Mouse (Mus musculus): ENCODE measurements around the gene Acadl. TPM values are rescaled to one million over a fixed set of nuclear protein-coding genes. Genes with fewer than 3 reads are reported as not detected.
A peak's percentile ranks its signal among the peaks of the same experiment; 100 is the strongest.

Gene Acadl
- 100 to 1,000 TPM; 425 to 522 TPM for total RNA-seq (2021)
- long read RNA-seq, experiment 1, transcript Acadl-201 (11 exons, 1,916 nt): major isoform, 346 of 549 reads
- long read RNA-seq, experiment 1, partial matches to known transcripts: 89 of 549 reads
- long read RNA-seq, experiment 1, other reads (novel, unspliced or antisense): 114 of 549 reads
- long read RNA-seq, experiment 2, transcript Acadl-201 (11 exons, 1,916 nt): major isoform, 578 of 707 reads
- long read RNA-seq, experiment 2, partial matches to known transcripts: 66 of 707 reads
- long read RNA-seq, experiment 2, other reads (novel, unspliced or antisense): 63 of 707 reads

DNA sequence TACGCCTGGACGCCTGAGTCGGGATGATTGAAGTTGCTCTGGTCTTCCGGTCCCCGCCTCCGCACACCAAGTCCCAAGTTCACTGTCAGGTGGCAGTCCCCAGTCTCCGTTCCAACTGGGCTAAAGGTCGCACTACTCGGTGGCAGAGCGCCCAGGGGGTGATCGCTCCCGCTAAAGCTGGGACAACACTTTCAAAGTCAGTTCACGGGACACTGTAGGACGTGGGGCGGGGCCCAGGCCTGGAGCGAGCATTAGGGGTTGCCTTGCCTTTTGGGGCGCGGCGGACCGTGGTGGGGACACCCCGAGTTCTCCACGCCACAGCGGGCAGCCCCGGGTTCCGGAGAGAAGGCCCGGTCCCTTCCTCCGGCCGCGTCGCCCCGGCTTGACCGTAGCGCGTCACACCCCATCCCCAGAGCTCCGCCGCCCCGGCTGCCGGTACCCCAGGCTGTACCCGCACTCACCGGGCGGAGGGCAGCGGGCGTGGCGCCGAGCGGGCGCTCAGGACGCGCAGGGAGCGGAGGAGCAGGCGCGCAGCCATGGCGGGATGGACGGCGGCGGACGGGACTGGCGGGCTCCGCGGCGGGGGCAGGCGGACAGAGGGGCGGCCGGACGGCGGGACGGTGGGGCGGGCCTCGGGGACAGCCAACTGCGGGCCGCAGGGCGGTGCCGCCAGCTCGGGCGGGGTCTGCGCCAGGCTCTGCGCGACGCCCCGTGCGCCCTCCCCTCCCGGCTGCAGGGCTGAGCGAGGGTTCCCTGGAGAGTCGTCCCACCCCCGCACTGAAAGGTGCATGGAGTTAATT, at the start of gene Acadl:
Gene Acadl, minus strand, starts transcription at position 566 of the 800 bp plus-strand sequence.
- peak; percentile 71 to 86 for DNase-seq (ENCODE audit: low spot score in 2 of 2)

GRCm38 (mm10) chr1:66912305-66912704, 49.2 kb upstream of the Acadl start:
- DNase-seq (ENCODE audit: low spot score in 2 of 2): no peak

GRCm38 (mm10) chr1:66902566-66902965, 39.5 kb upstream of the Acadl start:
- no peak for DNase-seq (ENCODE audit: low spot score in 2 of 2)

DNA sequence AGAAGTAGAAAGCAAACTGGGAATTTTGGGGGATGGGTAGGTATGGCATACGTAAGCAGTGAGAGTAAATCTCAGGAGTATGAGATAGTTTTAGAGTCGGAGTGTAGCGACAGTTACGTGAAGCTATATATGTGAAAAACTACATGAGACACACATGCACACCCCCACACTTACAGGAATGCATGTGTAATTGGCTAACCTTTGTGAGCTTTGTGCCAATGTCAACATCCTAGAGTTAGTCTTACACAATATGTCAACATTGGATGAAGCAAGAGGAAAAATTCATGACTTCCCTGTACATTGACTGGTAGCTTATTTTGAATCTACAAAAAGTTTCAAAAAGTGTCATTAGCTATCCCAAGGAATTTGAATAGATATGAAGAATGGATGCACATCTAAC, 37.9 kb upstream of the Acadl start:
- no peak for DNase-seq (ENCODE audit: low spot score in 2 of 2)

- no peak for DNase-seq (ENCODE audit: low spot score in 2 of 2)
These were observed 35.2 kb upstream of the Acadl start for GRCm38 (mm10) chr1:66898261-66898660.

DNA sequence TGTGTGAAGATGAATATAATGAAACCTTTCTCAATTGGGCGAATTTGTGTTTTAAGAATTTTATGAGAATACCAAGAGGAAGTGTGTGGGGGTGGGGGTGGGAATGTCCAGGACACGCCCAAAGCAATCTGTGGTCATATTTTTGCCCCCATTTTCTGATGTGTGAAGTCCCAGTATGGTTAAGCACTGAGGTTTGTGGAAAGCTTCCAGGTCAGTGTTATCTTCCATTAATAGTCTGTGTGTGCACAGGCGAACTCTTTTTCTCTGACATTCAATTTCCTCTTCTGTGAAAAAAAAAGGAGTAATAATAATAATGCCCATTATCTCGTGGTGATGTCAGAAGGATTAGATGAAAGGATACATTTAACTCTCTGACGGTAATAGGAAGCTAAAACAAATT, 33.5 kb upstream of the Acadl start:
- no peak for DNase-seq (ENCODE audit: low spot score in 2 of 2)

GRCm38 (mm10) chr1:66896125-66896524, 33.0 kb upstream of the Acadl start:
- DNase-seq (ENCODE audit: low spot score in 2 of 2): no peak

DNA sequence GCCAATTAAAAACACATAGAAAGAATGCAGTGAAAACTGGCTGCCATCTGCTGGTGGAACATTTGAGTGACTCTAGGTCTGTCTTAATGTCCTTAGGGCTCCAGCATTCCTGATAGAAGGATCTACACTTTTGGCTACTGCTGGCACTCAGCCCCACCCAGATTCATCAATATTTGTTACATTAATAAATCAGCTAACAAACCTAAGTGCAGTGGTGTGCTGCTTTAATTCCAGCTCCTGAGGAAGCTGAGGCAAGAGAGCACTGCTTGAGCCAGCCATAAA, 32.7 kb upstream of the Acadl start:
- no peak for DNase-seq (ENCODE audit: low spot score in 2 of 2)

DNA sequence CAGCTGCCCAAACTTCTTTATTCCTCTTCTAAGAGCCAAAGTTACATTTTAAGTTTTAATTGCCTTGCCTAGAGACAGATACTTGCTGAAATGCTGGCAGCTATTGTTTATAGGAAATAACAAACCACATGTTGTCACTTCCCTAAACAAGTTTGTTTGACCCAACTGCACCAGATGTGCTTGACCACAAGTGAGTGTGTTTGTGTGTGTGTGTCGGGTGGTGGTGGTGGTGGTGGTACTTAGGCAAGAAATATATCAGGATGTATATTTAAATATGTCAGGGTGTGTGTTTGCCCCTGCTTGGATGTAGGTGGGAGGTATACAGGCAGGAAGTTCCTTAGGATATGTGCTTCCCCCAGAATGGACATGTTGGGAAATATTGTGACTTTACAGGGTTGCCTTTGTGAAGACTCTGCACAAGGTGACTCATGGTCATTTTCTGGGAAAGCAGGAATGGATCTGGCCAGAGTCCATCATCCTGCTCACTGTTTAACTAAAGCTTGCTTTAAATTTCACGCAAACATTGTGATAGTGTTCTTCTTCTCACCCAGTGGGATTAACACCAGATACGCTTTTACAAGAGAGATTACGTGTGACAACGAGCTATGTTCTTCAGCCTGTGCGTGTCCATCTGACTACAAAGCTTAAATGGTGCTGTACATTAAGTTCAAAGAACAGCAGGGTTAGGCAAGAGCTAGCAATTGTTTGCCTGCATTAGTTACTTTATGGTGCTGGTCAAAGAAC, 32.2 kb upstream of the Acadl start:
- no peak for DNase-seq (ENCODE audit: low spot score in 2 of 2)

GRCm38 (mm10) chr1:66887175-66887574, 24.1 kb upstream of the Acadl start:
- DNase-seq (ENCODE audit: low spot score in 2 of 2): no peak

GRCm38 (mm10) chr1:66880217-66880616, 17.1 kb upstream of the Acadl start:
- DNase-seq (ENCODE audit: low spot score in 2 of 2): no peak

GRCm38 (mm10) chr1:66874740-66875139, 11.7 kb upstream of the Acadl start:
- DNase-seq (ENCODE audit: low spot score in 2 of 2): no peak

DNA sequence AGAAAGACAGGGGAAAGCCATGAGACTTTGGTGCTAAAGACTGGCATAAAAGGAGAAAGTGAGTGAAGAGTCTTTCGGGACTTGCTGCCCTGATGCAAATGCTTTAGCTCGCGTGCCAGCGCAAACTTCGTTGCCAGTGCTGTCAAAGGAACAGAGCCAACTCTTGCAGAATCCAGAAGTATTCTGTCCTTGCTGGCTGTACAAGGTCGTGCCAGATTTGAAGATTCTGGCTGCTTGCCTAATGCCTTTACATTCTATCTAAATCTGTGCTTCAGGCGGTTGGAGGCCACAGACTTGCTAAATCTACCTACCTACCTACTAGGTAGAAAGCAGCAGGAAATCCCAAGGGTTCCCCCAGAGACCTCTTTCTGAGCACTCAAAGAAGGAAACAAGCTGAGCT, 8.5 kb upstream of the Acadl start:
- peak in 1 of 2 experiments; percentile 66 for DNase-seq (ENCODE audit: low spot score in 2 of 2)

DNA sequence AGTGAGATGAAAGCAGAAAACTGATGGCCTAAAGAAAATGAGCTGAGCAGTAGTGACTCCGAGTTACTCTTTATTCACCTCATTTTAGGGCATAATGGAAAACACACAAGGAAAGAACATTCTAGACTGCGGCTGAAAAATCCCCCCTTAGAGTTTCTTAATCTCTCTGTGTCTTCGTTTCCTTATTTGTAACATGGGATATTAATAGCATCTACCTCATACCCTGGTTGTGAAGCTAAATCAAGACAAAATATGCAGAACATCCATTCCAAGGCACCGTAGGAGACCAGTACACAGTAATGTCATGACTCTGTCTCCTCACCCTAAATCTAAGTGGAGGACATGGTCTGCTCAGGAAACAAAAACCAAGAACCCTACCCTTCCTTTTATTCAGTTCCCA, 2.6 kb upstream of the Acadl start:
- DNase-seq (ENCODE audit: low spot score in 2 of 2): no peak

- no peak for DNase-seq (ENCODE audit: low spot score in 2 of 2)
These were observed 841 bp upstream of the Acadl start for GRCm38 (mm10) chr1:66863741-66864495.

DNA sequence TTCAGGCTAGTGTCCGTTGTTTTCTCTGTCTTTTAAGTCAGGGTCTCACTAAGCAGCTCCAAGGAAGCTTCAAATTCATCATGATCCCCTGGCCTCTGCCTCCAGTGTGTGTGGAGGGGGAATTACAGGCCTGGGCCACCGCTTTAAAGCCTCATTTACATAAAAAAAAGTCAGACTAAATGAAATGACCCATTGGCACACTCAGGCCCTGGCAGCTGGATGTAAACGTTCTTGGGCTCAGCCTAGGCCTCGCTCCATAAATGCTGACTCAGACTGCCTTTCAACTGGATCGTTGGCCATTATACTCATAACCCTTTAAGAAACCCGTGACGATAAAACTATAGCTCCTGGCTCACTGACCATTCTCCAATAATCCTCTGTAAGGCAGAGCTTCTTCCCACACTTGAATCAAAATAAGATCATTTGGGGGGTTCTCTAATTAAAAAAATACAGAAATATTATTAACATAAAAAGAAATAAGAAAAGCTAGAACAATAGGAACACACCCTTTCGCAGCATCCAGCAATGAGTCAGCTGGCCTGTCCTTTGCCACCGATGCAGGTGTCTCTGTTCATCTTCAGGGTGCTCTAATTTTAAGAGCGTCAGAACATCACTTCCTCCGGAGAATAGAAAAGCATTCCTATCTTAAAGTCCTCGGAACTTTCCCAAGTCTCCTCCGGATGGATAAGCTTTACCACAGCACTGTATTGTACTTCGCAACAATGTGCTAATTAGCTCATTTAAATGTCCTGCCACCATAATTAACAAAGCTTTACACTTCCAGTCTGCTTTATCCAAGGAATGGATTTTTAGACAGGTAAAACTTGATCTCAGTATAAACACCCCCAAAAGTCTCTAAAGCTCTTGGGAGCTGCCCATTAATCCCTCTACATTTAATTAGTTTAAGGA, 1.1 kb downstream of the Acadl start:
- DNase-seq (ENCODE audit: low spot score in 2 of 2): no peak

DNA sequence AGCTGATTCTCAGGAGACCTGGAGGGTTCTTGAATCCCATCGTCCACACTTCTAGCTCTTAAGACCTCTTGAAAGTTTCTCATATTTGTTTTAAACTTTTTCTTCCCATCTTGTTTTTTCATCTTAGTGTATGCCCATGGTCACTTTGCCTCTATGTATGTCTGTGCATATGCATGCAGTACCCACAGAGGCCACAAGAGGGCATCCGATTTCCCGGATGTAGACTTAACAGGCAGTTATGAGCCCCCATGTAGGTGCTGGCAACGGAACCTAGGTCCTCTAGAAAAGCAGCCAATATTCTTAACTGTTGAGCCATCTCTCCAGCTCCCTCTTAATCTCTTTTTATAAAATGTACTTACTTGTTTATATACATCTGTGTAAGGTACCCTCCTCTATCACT, 15.6 kb downstream of the Acadl start:
- no peak for DNase-seq (ENCODE audit: low spot score in 2 of 2)

GRCm38 (mm10) chr1:66845690-66846318, 17.3 kb downstream of the Acadl start:
- DNase-seq (ENCODE audit: low spot score in 2 of 2): no peak

GRCm38 (mm10) chr1:66841938-66842337, 21.1 kb downstream of the Acadl start:
- no peak for DNase-seq (ENCODE audit: low spot score in 2 of 2)

GRCm38 (mm10) chr1:66841510-66841909, 21.6 kb downstream of the Acadl start:
- DNase-seq (ENCODE audit: low spot score in 2 of 2): no peak
